Mouse (Mus musculus): ENCODE results near the gene Fbh1. TPM values are rescaled to one million over a fixed set of nuclear protein-coding genes. Genes with fewer than 3 reads are reported as not detected.

Gene Fbh1
- polyA plus RNA-seq, 1 experiment, result 34.0 TPM

- H3K4me3 ChIP-seq, result no peak overlapping the region
- no peaks in the 10 kb centered on the region for H3K27me3 ChIP-seq (ENCODE audit: control insufficient read depth, insufficient read depth, insufficient read length)
- no peaks in the 10 kb centered on the region for H3K36me3 ChIP-seq (ENCODE audit: control insufficient read depth, insufficient read depth)
- H3ac ChIP-seq (ENCODE audit: control insufficient read depth, insufficient read length), result no peak overlapping the region
- no peak overlapping the region for H3K4me2 ChIP-seq (ENCODE audit: low read depth)
- H3K79me2 ChIP-seq (ENCODE audit: control insufficient read depth, insufficient read depth), result peaks cover 50% of the 10 kb centered on the region
- TF ChIP-seq SRF (IDR thresholded peaks at IDR 0.05; ENCODE audit: control insufficient read depth, insufficient read length, low read depth) (no peak), MYOG (IDR thresholded peaks at IDR 0.05; ENCODE audit: control insufficient read depth in 1 of 3, insufficient read depth in 1 of 3, insufficient read length in 2 of 3, low read depth in 2 of 3) (no peak), MYOD1 (IDR thresholded peaks at IDR 0.05; ENCODE audit: control insufficient read depth in 1 of 3, insufficient read length in 2 of 3, low read depth in 2 of 3) (no peak), MAX (IDR thresholded peaks at IDR 0.05; ENCODE audit: low read depth) (no peak), E2F4 (IDR thresholded peaks at IDR 0.05; ENCODE audit: insufficient read depth) (no peak)
Observed at GRCm38 (mm10) chr2:11774426-11774825, 3.0 kb downstream of the Fbh1 start.

- Histone ChIP-seq H3K79me2 (ENCODE audit: control insufficient read depth, insufficient read depth) (peaks cover 41% of the 10 kb centered on the region), H3ac (ENCODE audit: control insufficient read depth, insufficient read length) (no peak overlapping the region), H3K36me3 (ENCODE audit: control insufficient read depth, insufficient read depth) (peaks cover 5% of the 10 kb centered on the region), H3K4me3 (no peak overlapping the region), H3K27me3 (ENCODE audit: control insufficient read depth, insufficient read depth, insufficient read length) (no peaks in the 10 kb centered on the region), H3K4me2 (ENCODE audit: low read depth) (no peak overlapping the region)
- no peak for TF ChIP-seq USF1 (IDR thresholded peaks at IDR 0.05; ENCODE audit: low read depth)
- TF ChIP-seq E2F4 (IDR thresholded peaks at IDR 0.05; ENCODE audit: insufficient read depth), result no peak
- TF ChIP-seq MYOD1 (IDR thresholded peaks at IDR 0.05; ENCODE audit: control insufficient read depth in 1 of 3, insufficient read length in 2 of 3, low read depth in 2 of 3), result no peak
- no peak for TF ChIP-seq MYOG (IDR thresholded peaks at IDR 0.05; ENCODE audit: control insufficient read depth in 1 of 3, insufficient read depth in 1 of 3, insufficient read length in 2 of 3, low read depth in 2 of 3)
Observed at GRCm38 (mm10) chr2:11772401-11772800, 5.0 kb downstream of the Fbh1 start.

DNA sequence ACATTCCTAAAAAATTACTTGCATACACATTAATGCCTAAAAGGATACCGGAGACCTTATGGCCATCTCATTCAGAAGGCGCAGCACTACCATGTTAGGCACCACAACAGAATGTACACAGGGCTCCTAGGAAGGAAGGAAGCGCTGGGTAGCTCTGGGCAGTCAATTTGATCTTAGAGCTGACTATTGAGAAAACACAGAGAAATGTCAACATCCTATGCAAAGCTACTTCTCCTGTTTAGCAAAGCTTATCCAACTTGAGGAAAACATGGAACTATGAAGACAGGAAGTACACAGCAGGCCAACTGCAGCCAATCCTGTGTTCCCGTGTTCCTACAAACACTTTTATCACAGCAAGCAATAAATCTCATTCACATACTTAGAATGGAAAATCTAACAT lies 5.7 kb downstream of the Fbh1 start:
- Histone ChIP-seq H3ac (ENCODE audit: control insufficient read depth, insufficient read length) (no peak overlapping the region), H3K4me2 (ENCODE audit: low read depth) (no peak overlapping the region), H3K4me3 (no peak overlapping the region), H3K79me2 (ENCODE audit: control insufficient read depth, insufficient read depth) (peaks cover 37% of the 10 kb centered on the region), H3K27me3 (ENCODE audit: control insufficient read depth, insufficient read depth, insufficient read length) (no peaks in the 10 kb centered on the region), H3K36me3 (ENCODE audit: control insufficient read depth, insufficient read depth) (peaks cover 5% of the 10 kb centered on the region)
- no peak for TF ChIP-seq MYOG (IDR thresholded peaks at IDR 0.05; ENCODE audit: control insufficient read depth in 1 of 3, insufficient read depth in 1 of 3, insufficient read length in 2 of 3, low read depth in 2 of 3)
- TF ChIP-seq POLR2AphosphoS2 (IDR thresholded peaks at IDR 0.05; ENCODE audit: insufficient read length, low read depth), result no peak
- TF ChIP-seq POLR2A (IDR thresholded peaks at IDR 0.05; ENCODE audit: insufficient read length, low read depth), result no peak
- no peak for TF ChIP-seq SRF (IDR thresholded peaks at IDR 0.05; ENCODE audit: control insufficient read depth, insufficient read length, low read depth)

DNA sequence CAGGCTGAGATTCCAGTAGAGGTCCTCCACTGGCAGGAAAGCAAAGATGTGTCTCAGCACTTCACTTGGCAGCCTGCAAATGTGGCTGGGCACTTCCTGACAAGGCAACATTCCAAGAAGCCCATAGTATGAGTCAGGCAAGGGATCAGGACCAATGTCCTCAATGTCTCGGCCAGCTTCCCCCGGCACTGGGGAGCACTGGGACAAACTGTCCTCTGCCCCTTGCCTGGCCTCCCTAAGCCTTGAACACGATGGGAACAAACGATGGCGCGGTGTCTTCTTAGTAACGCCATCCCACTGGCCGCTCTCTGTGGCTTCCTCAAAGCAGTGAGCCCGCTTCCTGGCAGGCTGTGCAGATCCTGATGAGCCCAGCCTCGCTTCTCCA lies 10.2 kb downstream of the Fbh1 start:
- Histone ChIP-seq H3K27me3 (ENCODE audit: control insufficient read depth, insufficient read depth, insufficient read length) (no peaks in the 10 kb centered on the region), H3K4me3 (no peak overlapping the region), H3K4me2 (ENCODE audit: low read depth) (no peak overlapping the region), H3ac (ENCODE audit: control insufficient read depth, insufficient read length) (no peak overlapping the region), H3K79me2 (ENCODE audit: control insufficient read depth, insufficient read depth) (peaks cover 14% of the 10 kb centered on the region), H3K36me3 (ENCODE audit: control insufficient read depth, insufficient read depth) (peaks cover 28% of the 10 kb centered on the region)
- no peak for TF ChIP-seq MYOD1 (IDR thresholded peaks at IDR 0.05; ENCODE audit: control insufficient read depth in 1 of 3, insufficient read length in 2 of 3, low read depth in 2 of 3)
- no peak for TF ChIP-seq REST (IDR thresholded peaks at IDR 0.05; ENCODE audit: insufficient read depth, insufficient read length)

- Histone ChIP-seq H3K27me3 (ENCODE audit: control insufficient read depth, insufficient read depth, insufficient read length) (no peaks in the 10 kb centered on the region), H3K79me2 (ENCODE audit: control insufficient read depth, insufficient read depth) (peaks cover 9% of the 10 kb centered on the region), H3K4me2 (ENCODE audit: low read depth) (no peak overlapping the region), H3ac (ENCODE audit: control insufficient read depth, insufficient read length) (no peak overlapping the region), H3K36me3 (ENCODE audit: control insufficient read depth, insufficient read depth) (peaks cover 33% of the 10 kb centered on the region), H3K4me3 (no peak overlapping the region)
- TF ChIP-seq CEBPB (IDR thresholded peaks at IDR 0.05; ENCODE audit: insufficient read depth, poor library complexity, severe bottlenecking), result no peak
- no peak for TF ChIP-seq MYOD1 (IDR thresholded peaks at IDR 0.05; ENCODE audit: control insufficient read depth in 1 of 3, insufficient read length in 2 of 3, low read depth in 2 of 3)
Observed at GRCm38 (mm10) chr2:11766485-11767160, 10.8 kb downstream of the Fbh1 start.

GRCm38 (mm10) chr2:11765694-11766093 lies 11.7 kb downstream of the Fbh1 start:
- Histone ChIP-seq H3K79me2 (ENCODE audit: control insufficient read depth, insufficient read depth) (peaks cover 3% of the 10 kb centered on the region), H3K4me3 (no peak overlapping the region), H3K4me2 (ENCODE audit: low read depth) (no peak overlapping the region), H3ac (ENCODE audit: control insufficient read depth, insufficient read length) (no peak overlapping the region), H3K27me3 (ENCODE audit: control insufficient read depth, insufficient read depth, insufficient read length) (no peaks in the 10 kb centered on the region), H3K36me3 (ENCODE audit: control insufficient read depth, insufficient read depth) (peaks cover 34% of the 10 kb centered on the region)
- TF ChIP-seq MYOG (IDR thresholded peaks at IDR 0.05; ENCODE audit: control insufficient read depth in 1 of 3, insufficient read depth in 1 of 3, insufficient read length in 2 of 3, low read depth in 2 of 3) (no peak), CEBPB (IDR thresholded peaks at IDR 0.05; ENCODE audit: insufficient read depth, poor library complexity, severe bottlenecking) (no peak), TCF12 (IDR thresholded peaks at IDR 0.05; ENCODE audit: insufficient read depth, poor library complexity, severe bottlenecking) (no peak), POLR2A (IDR thresholded peaks at IDR 0.05; ENCODE audit: insufficient read length, low read depth) (no peak), MAX (IDR thresholded peaks at IDR 0.05; ENCODE audit: low read depth) (no peak), MYOD1 (IDR thresholded peaks at IDR 0.05; ENCODE audit: control insufficient read depth in 1 of 3, insufficient read length in 2 of 3, low read depth in 2 of 3) (no peak), USF1 (IDR thresholded peaks at IDR 0.05; ENCODE audit: low read depth) (no peak), SRF (IDR thresholded peaks at IDR 0.05; ENCODE audit: control insufficient read depth, insufficient read length, low read depth) (no peak), REST (IDR thresholded peaks at IDR 0.05; ENCODE audit: insufficient read depth, insufficient read length) (no peak), TCF3 (IDR thresholded peaks at IDR 0.05; ENCODE audit: insufficient read length, low read depth) (no peak), E2F4 (IDR thresholded peaks at IDR 0.05; ENCODE audit: insufficient read depth) (no peak), POLR2AphosphoS2 (IDR thresholded peaks at IDR 0.05; ENCODE audit: insufficient read length, low read depth) (no peak)
